Mouse (Mus musculus): ENCODE results near the gene Mamstr. TPM values are rescaled to one million over a fixed set of nuclear protein-coding genes. Genes with fewer than 3 reads are reported as not detected.

Mamstr gene
- polyA plus RNA-seq, 1 experiment from 2014 or later = 5.4 TPM

Other genes starting within 250 kb of the Mamstr start
- gene Snrnp70, start 244.2 kb upstream of the Mamstr start, polyA plus RNA-seq (2016; fragmentation: Nextera tagmentation; extraction: Ambion mirVana) = 169 and 173 TPM in 2 replicates
- gene Kcna7, start 234.3 kb upstream of the Mamstr start, polyA plus RNA-seq (2016; fragmentation: Nextera tagmentation; extraction: Ambion mirVana) = 0.41 and 0.52 TPM in 2 replicates
- 1.8 TPM in 2 replicates for gene Ntf5, start 226.3 kb upstream of the Mamstr start, polyA plus RNA-seq (2016; fragmentation: Nextera tagmentation; extraction: Ambion mirVana)
- gene Lhb, start 219.2 kb upstream of the Mamstr start, polyA plus RNA-seq (2016; fragmentation: Nextera tagmentation; extraction: Ambion mirVana) = not detected in 2 replicates
- gene Gys1, start 205.1 kb upstream of the Mamstr start, polyA plus RNA-seq (2016; fragmentation: Nextera tagmentation; extraction: Ambion mirVana) = 115 and 121 TPM in 2 replicates
- gene Ruvbl2, start 201.9 kb upstream of the Mamstr start, polyA plus RNA-seq (2016; fragmentation: Nextera tagmentation; extraction: Ambion mirVana) = 80.7 TPM in 2 replicates
- 4,047 and 4,171 TPM in 2 replicates for gene Ftl1, start 180.1 kb upstream of the Mamstr start, polyA plus RNA-seq (2016; fragmentation: Nextera tagmentation; extraction: Ambion mirVana)
- gene Bax, start 173.1 kb upstream of the Mamstr start, polyA plus RNA-seq (2016; fragmentation: Nextera tagmentation; extraction: Ambion mirVana) = 139 and 151 TPM in 2 replicates
- gene Tulp2, start 158.1 kb upstream of the Mamstr start, polyA plus RNA-seq (2016; fragmentation: Nextera tagmentation; extraction: Ambion mirVana) = 0.87 TPM in 2 replicates
- not detected in 2 replicates for gene Gm45808, start 153.2 kb upstream of the Mamstr start, polyA plus RNA-seq (2016; fragmentation: Nextera tagmentation; extraction: Ambion mirVana)
- gene Dhdh, start 151.2 kb upstream of the Mamstr start, polyA plus RNA-seq (2016; fragmentation: Nextera tagmentation; extraction: Ambion mirVana) = 4.2 and 4.3 TPM in 2 replicates
- gene Nucb1, start 129.6 kb upstream of the Mamstr start, polyA plus RNA-seq (2016; fragmentation: Nextera tagmentation; extraction: Ambion mirVana) = 176 and 185 TPM in 2 replicates
- gene Ppp1r15a, start 113.7 kb upstream of the Mamstr start, polyA plus RNA-seq (2016; fragmentation: Nextera tagmentation; extraction: Ambion mirVana) = 33.7 and 35.2 TPM in 2 replicates
- 0.57 and 0.68 TPM in 2 replicates for gene Plekha4, start 113.6 kb upstream of the Mamstr start, polyA plus RNA-seq (2016; fragmentation: Nextera tagmentation; extraction: Ambion mirVana)
- 0.64 and 0.70 TPM in 2 replicates for gene Hsd17b14, start 85.1 kb upstream of the Mamstr start, polyA plus RNA-seq (2016; fragmentation: Nextera tagmentation; extraction: Ambion mirVana)
- 64.7 and 66.6 TPM in 2 replicates for gene Bcat2, start 69.8 kb upstream of the Mamstr start, polyA plus RNA-seq (2016; fragmentation: Nextera tagmentation; extraction: Ambion mirVana)
- gene Fgf21, start 24.5 kb upstream of the Mamstr start, polyA plus RNA-seq (2016; fragmentation: Nextera tagmentation; extraction: Ambion mirVana) = not detected in 2 replicates
- gene Fut1, start 22.7 kb upstream of the Mamstr start, polyA plus RNA-seq (2016; fragmentation: Nextera tagmentation; extraction: Ambion mirVana) = not detected in 2 replicates
- 0.35 and 0.65 TPM in 2 replicates for gene Izumo1, start 18.2 kb upstream of the Mamstr start, polyA plus RNA-seq (2016; fragmentation: Nextera tagmentation; extraction: Ambion mirVana)
- gene Rasip1, start 12.5 kb upstream of the Mamstr start, polyA plus RNA-seq (2016; fragmentation: Nextera tagmentation; extraction: Ambion mirVana) = 36.1 and 38.1 TPM in 2 replicates
- gene Fut2, start 26.4 kb downstream of the Mamstr start, polyA plus RNA-seq (2016; fragmentation: Nextera tagmentation; extraction: Ambion mirVana) = 0.77 TPM in 2 replicates
- not detected in 2 replicates for gene Ntn5, start 44.0 kb downstream of the Mamstr start, polyA plus RNA-seq (2016; fragmentation: Nextera tagmentation; extraction: Ambion mirVana)
- 0.18 and 0.49 TPM in 2 replicates for gene Sec1, start 54.4 kb downstream of the Mamstr start, polyA plus RNA-seq (2016; fragmentation: Nextera tagmentation; extraction: Ambion mirVana)
- 5.4 and 5.8 TPM in 2 replicates for gene Car11, start 59.9 kb downstream of the Mamstr start, polyA plus RNA-seq (2016; fragmentation: Nextera tagmentation; extraction: Ambion mirVana)
- gene Dbp, start 65.1 kb downstream of the Mamstr start, polyA plus RNA-seq (2016; fragmentation: Nextera tagmentation; extraction: Ambion mirVana) = 4.1 and 5.3 TPM in 2 replicates
- gene Rpl18, start 75.5 kb downstream of the Mamstr start, polyA plus RNA-seq (2016; fragmentation: Nextera tagmentation; extraction: Ambion mirVana) = 603 and 625 TPM in 2 replicates
- gene Sphk2, start 78.0 kb downstream of the Mamstr start, polyA plus RNA-seq (2016; fragmentation: Nextera tagmentation; extraction: Ambion mirVana) = 18.5 and 20.0 TPM in 2 replicates
- 0.29 and 0.33 TPM in 2 replicates for gene Fam83e, start 81.2 kb downstream of the Mamstr start, polyA plus RNA-seq (2016; fragmentation: Nextera tagmentation; extraction: Ambion mirVana)
- not detected in 2 replicates for gene Spaca4, start 85.8 kb downstream of the Mamstr start, polyA plus RNA-seq (2016; fragmentation: Nextera tagmentation; extraction: Ambion mirVana)
- 0.53 and 0.86 TPM in 2 replicates for gene Lmtk3, start 143.8 kb downstream of the Mamstr start, polyA plus RNA-seq (2016; fragmentation: Nextera tagmentation; extraction: Ambion mirVana)
- gene Sult2b1, start 144.7 kb downstream of the Mamstr start, polyA plus RNA-seq (2016; fragmentation: Nextera tagmentation; extraction: Ambion mirVana) = 0.23 and 0.40 TPM in 2 replicates
- 108 and 115 TPM in 2 replicates for gene Cyth2, start 174.6 kb downstream of the Mamstr start, polyA plus RNA-seq (2016; fragmentation: Nextera tagmentation; extraction: Ambion mirVana)
- gene Kcnj14, start 184.8 kb downstream of the Mamstr start, polyA plus RNA-seq (2016; fragmentation: Nextera tagmentation; extraction: Ambion mirVana) = 0.63 and 0.70 TPM in 2 replicates
- gene Grwd1, start 191.0 kb downstream of the Mamstr start, polyA plus RNA-seq (2016; fragmentation: Nextera tagmentation; extraction: Ambion mirVana) = 43.9 and 46.6 TPM in 2 replicates
- 53.4 and 55.5 TPM in 2 replicates for gene Kdelr1, start 232.8 kb downstream of the Mamstr start, polyA plus RNA-seq (2016; fragmentation: Nextera tagmentation; extraction: Ambion mirVana)
- gene Grin2d, start 238.4 kb downstream of the Mamstr start, polyA plus RNA-seq (2016; fragmentation: Nextera tagmentation; extraction: Ambion mirVana) = 0.37 and 0.42 TPM in 2 replicates

Data from heart, embryonic 12.5 days (tissue).